Mouse (Mus musculus) heart, embryonic 14.5 days (tissue): ENCODE data around the gene Gm10643. TPM values are rescaled to one million over a fixed set of nuclear protein-coding genes. Genes with fewer than 3 reads are reported as not detected.

Experiments used
- ATAC-seq: fragments of 200-750 bp; cut with Nextera tagmentation; 2 replicates; pipeline ENCODE4 v1.8.0; 2017; ENCODE audit warnings: low read depth, moderate TSS enrichment; ENCODE audit not compliant: insufficient number of reproducible peaks, insufficient read depth, low FRiP score
- H3K27ac ChIP-seq, 2 experiments: fragments of 200-500 bp in 1 of 2; fragments of 300-500 bp in 1 of 2; sonication (generic) in 1 of 2; replicated peaks in 1 of 2; 2 replicates each; pipeline ENCODE4 v1.5.1; 2012 to 2014; ENCODE audit warnings: low read depth in 2 of 2, low read length in 2 of 2, control low read depth in 1 of 2, mild to moderate bottlenecking in 1 of 2, mixed read lengths in 1 of 2; ENCODE audit not compliant: control insufficient read depth in 1 of 2, insufficient read depth in 1 of 2
- H3K27me3 ChIP-seq: fragments of 300-500 bp; sonication (generic); 2 replicates; pipeline ENCODE4 v1.6.1; 2014; ENCODE audit warnings: mild to moderate bottlenecking, low read length, control low read depth; ENCODE audit not compliant: control insufficient read depth, insufficient read depth
- H3K36me3 ChIP-seq: fragments of 300-500 bp; sonication (generic); 2 replicates; pipeline ENCODE4 v1.6.1; 2014; ENCODE audit warnings: mild to moderate bottlenecking, control low read depth, low read length, mixed read lengths; ENCODE audit not compliant: control insufficient read depth, insufficient read depth
- H3K4me1 ChIP-seq, 2 experiments: fragments of 200-500 bp in 1 of 2; fragments of 300-500 bp in 1 of 2; sonication (generic) in 1 of 2; 2 replicates each; pipeline ENCODE4 v1.6.1; 2012 to 2014; ENCODE audit warnings: low read length in 2 of 2, control low read depth in 1 of 2, mixed read lengths in 1 of 2; ENCODE audit not compliant: control insufficient read depth in 2 of 2, insufficient read depth in 2 of 2
- H3K4me2 ChIP-seq: fragments of 300-500 bp; sonication (generic); 2 replicates; pipeline ENCODE4 v1.6.1; 2014; ENCODE audit warnings: mild to moderate bottlenecking, low read length
- H3K4me3 ChIP-seq, 2 experiments: fragments of 200-500 bp in 1 of 2; fragments of 300-500 bp in 1 of 2; sonication (generic) in 1 of 2; 2 replicates each; pipeline ENCODE4 v1.5.1; 2012 to 2014; ENCODE audit warnings: low read length in 2 of 2, mild to moderate bottlenecking in 2 of 2, control low read depth in 1 of 2, low read depth in 1 of 2, moderate library complexity in 1 of 2; ENCODE audit not compliant: control insufficient read depth in 1 of 2, insufficient read depth in 1 of 2
- H3K9ac ChIP-seq: fragments of 300-500 bp; sonication (generic); 2 replicates; pipeline ENCODE4 v1.6.1; 2014; ENCODE audit warnings: mild to moderate bottlenecking, low read length
- H3K9me3 ChIP-seq: fragments of 300-500 bp; sonication (generic); 2 replicates; pipeline ENCODE4 v1.6.1; 2016; ENCODE audit warnings: low read length, control low read depth; ENCODE audit not compliant: control insufficient read depth
- WGBS: fragments of 180-500 bp; shearing (Covaris S2); extraction: QIAGEN DNeasy Blood & Tissue Kit; methylation state at CpG from one replicate; pipeline ENCODE4 v1.1.7; 2014; 5-methylcytosine and 5-hydroxymethylcytosine counted together
- polyA plus RNA-seq: library from polyadenylated mRNA; unstranded; fragments of >200 nt; fragmentation: Nextera tagmentation; extraction: Ambion mirVana; gene quantifications from 2 replicates; pipeline ENCODE4 v1.2.1, GENCODE M21; 2014

Gene Gm10643
- polyA plus RNA-seq, result 1.1 and 1.6 TPM in 2 replicates

DNA sequence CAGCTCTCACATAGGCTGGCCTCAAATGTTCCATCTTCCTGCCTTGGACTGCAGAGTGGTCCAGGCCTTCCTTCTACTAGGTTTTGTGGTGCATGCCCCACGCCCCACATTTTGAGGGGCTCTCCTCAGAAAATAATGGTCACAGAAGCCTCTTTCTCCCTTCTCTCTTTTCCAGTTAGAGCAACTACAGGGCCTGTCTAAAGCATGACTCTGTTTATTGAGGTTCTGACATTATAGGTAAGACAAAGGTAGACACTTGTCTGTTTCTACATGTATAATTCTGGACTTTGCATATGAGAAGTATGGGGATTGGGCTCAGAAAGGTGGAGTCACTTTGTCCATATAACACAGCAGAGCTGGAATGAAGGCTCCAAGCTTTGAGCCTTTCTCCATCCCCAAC is at the start of gene Gm10643:
Gm10643 (minus strand) TSS at position 101 of the 400 bp plus-strand sequence.
- no peak for ATAC-seq
- Histone ChIP-seq H3K4me2 (peak within 1 kb of the TSS; percentile 88), H3K9me3 (no peaks in the 10 kb centered on the region), H3K4me3 (peak within 1 kb of the TSS; percentile 73 to 74), H3K9ac (peak within 1 kb of the TSS; percentile 86), H3K27me3 (no peaks in the 10 kb centered on the region), H3K4me1 (peaks cover 13 to 32% of the 10 kb centered on the region in 2 experiments), H3K27ac (peak within 1 kb of the TSS; percentile 78 to 90), H3K36me3 (no peaks in the 10 kb centered on the region)
- 92% methylated on average over 1 of the region's 1 CpGs for WGBS

- ATAC-seq, result no peak
- 78% methylated on average over 3 of the region's 6 CpGs for WGBS
- H3K4me2 ChIP-seq, result no peak overlapping the region
Observed at GRCm38 (mm10) chr8:84106216-84107040, 41.5 kb upstream of the Gm10643 start.

GRCm38 (mm10) chr8:84105676-84106075 is 40.7 kb upstream of the Gm10643 start:
- H3K4me1 ChIP-seq, result peaks cover 8 to 18% of the 10 kb centered on the region in 2 experiments
- H3K27me3 ChIP-seq, result no peaks in the 10 kb centered on the region
- no peaks in the 10 kb centered on the region for H3K9me3 ChIP-seq
- no peak for ATAC-seq
- WGBS, result 83% methylated on average over 2 of the region's 2 CpGs
- H3K27ac ChIP-seq, result no peak overlapping the region
- H3K9ac ChIP-seq, result no peak overlapping the region
- H3K36me3 ChIP-seq, result peaks cover 15% of the 10 kb centered on the region
- H3K4me2 ChIP-seq, result no peak overlapping the region
- no peak overlapping the region for H3K4me3 ChIP-seq

More at GRCm38 (mm10) chr8:84106216-84107040, 41.5 kb upstream of the Gm10643 start:
- H3K27ac ChIP-seq, result no peak overlapping the region
- no peak overlapping the region for H3K9ac ChIP-seq
- H3K4me3 ChIP-seq, result no peak overlapping the region
- peaks cover 10% of the 10 kb centered on the region for H3K36me3 ChIP-seq
- H3K27me3 ChIP-seq, result no peaks in the 10 kb centered on the region
- H3K4me1 ChIP-seq, result peaks cover 8 to 18% of the 10 kb centered on the region in 2 experiments
- H3K9me3 ChIP-seq, result no peaks in the 10 kb centered on the region

DNA sequence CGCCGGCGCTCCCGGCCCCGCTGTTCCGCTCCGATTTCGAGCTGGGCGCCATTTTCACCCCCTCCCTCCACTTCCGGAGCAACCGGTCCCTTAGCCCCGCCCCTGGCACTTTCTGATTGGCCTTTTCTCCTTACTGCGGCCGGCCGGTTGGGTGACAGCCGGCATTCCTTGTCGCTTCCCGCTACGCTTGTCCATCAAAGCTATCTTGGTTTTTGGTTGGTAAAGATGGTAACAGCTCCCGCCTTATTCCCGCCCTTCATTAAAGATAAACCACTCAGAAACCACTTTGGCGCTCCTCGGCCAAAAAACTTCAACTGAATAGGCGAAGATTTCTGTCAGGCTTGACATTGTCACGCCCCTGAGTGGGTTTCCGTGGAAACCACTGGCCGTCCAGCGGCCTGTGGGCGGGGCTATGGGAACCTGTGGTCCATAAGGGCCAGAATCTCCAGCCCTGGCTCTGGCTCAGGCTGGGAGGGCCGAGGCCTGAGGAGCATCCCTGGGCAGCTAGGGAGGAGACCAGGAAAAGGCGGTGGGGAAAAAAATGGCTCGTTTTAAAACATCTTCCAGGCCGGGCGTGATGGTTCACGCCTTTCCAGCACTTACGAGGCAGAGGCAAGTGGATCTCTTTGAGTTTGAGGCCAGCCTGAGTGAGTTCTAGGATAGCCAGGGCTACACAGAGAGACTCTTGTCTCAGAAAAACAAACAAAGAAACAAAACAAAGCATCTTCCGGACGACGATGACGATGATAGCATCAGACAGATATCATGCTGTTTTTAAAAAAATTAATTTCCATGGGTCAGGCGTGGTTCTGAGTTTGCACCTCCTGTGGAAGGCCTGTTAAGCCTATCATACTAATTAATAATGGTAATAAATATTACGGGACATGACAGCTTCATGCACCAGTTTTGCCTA is 40.0 kb upstream of the Gm10643 start, which contains the start of gene Dcaf15:
Dcaf15 (minus strand) TSS at position 72 of the 913 bp plus-strand sequence.
- H3K36me3 ChIP-seq, result peaks cover 22% of the 10 kb centered on the region
- peak; percentile 96 for ATAC-seq
- WGBS, result 8% methylated on average over 41 of the region's 42 CpGs

DNA sequence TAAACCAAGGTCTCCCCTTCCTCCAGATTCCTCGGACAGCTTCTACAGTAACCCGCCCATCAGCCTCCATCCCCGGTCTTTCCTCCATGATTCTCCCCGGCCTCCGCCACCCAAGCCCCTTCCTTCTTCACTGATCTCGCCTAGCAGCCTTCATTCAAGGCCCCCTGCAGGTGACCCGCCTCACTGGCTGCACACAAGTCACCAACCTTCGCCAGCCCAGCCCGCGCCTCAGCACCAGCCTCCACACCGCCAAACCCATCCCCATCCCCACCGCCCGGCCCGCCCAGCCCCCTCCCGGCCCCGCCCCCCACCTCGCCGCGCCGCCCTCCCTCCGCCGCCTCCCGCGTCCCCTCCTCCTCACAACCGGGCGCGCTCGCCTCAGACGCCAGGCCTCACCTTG is 39.3 kb upstream of the Gm10643 start:
- Histone ChIP-seq H3K9me3 (no peaks in the 10 kb centered on the region), H3K36me3 (peaks cover 27% of the 10 kb centered on the region), H3K4me2 (peak overlapping the region; percentile 81), H3K9ac (peak overlapping the region; percentile 83), H3K4me1 (peaks cover 8 to 18% of the 10 kb centered on the region in 2 experiments), H3K4me3 (peak overlapping the region; percentile 52 to 73), H3K27ac (peak overlapping the region in 1 of 2 experiments; percentile 83; a peak in 2 of 4 replicates), H3K27me3 (no peaks in the 10 kb centered on the region)
- peak; percentile 70 for ATAC-seq
- under 1% methylated on average over 26 of the region's 29 CpGs for WGBS

More for the DNA sequence above, 40.0 kb upstream of the Gm10643 start, which contains the start of gene Dcaf15:
- peak within 1 kb of the TSS; percentile 81 for H3K4me2 ChIP-seq
- H3K27me3 ChIP-seq, result no peaks in the 10 kb centered on the region
- peaks cover 8 to 18% of the 10 kb centered on the region in 2 experiments for H3K4me1 ChIP-seq
- H3K4me3 ChIP-seq, result peak within 1 kb of the TSS; percentile 52 to 73
- peak within 1 kb of the TSS; percentile 23 to 83; a peak in 3 of 4 replicates for H3K27ac ChIP-seq
- H3K9ac ChIP-seq, result peak within 1 kb of the TSS; percentile 83
- H3K9me3 ChIP-seq, result no peaks in the 10 kb centered on the region

- H3K4me2 ChIP-seq, result peak overlapping the region; percentile 81
- 47% methylated on average over 3 of the region's 3 CpGs for WGBS
- H3K4me1 ChIP-seq, result peaks cover 8 to 18% of the 10 kb centered on the region in 2 experiments
- ATAC-seq, result no peak
- peak overlapping the region in 1 of 2 experiments; percentile 83; a peak in 1 of 4 replicates for H3K27ac ChIP-seq
- H3K9ac ChIP-seq, result peak overlapping the region; percentile 83
- peaks cover 33% of the 10 kb centered on the region for H3K36me3 ChIP-seq
- H3K4me3 ChIP-seq, result peak overlapping the region; percentile 52 to 73
- no peaks in the 10 kb centered on the region for H3K9me3 ChIP-seq
- no peaks in the 10 kb centered on the region for H3K27me3 ChIP-seq
Observed at GRCm38 (mm10) chr8:84103601-84104000, 38.7 kb upstream of the Gm10643 start.
